Mouse (Mus musculus): ENCODE data around the gene Scrn2.
A peak's percentile ranks its signal among the peaks of the same experiment; 100 is the strongest.

Gene Scrn2

DNA sequence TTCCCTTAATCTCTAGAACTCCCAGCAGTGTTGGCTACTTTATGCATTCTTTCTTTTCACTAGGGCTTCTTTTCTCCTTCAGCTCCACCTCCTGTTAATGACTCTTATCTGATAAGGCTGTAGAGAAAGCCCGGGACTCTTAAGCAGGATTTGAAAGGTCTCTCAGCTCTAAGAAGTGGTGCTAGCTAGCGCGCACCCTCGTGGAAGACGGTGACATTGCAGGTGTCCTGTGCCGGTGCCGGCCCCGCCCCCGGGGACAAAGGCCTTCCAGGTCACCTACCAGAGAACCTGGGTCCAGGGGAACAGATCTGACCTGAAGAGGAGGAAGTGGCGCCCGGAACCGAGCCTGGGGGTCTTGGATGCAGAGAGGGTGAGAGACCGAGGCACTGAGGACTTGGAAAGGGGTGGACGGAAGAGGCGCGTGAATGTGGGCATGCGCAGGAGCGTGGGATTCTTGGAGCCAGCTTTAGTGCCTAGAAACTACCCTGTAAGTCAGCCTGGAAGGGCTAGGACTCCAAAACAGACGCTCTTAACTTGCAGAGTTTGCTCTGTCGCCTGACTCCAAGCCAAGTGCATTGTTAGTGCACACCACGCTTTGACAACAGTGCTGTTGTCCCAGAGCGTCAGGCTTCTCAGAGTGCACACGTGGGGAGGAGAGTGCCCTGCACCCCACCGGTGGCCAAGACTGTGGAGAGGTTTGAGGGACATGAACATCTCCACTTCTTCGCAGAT is at the start of gene Scrn2:
Gene Scrn2 (plus strand): TSS at position 253 of the 732 bp plus-strand sequence.
- peak; percentile 91 for DNase-seq

DNA sequence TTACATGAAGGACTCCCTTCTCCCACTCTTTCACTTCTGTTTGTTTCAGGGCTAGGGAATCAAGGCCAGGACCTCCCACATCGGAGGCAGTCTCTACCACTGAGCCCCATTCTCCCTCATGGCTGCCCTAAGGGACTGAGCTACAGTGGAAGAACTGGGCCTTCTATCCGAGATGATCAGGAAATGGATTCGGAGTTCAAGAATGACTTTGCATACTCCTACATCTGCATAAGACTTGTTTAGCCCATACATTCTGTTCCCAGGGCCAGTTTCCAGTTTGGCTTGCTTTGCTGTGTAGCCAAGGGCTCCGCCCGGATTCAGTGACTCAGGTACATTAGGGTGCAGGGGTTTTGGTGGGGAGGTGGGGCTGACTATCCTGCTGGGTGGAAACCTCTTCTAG is 49.7 kb upstream of the Scrn2 start:
- no peak for DNase-seq

DNA sequence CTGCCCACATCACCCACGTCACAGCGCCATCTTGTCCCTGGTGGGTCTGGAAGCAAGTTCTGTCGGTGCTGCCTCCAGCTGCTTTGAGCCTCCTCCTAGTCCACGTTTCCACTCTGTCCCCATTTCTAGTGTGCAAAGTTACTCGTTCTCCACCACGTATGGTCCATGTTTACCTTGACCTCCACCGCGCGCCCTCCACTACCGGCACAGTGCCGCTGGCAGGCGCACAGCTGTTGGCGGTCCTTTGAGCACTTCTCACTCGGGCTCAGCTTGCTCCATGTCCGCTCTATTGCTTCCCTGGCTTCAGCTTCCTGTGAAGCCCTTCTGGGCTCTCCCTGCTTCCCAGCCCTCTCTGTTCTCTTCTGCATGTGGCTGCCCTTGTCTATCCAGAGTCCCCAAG is 48.3 kb upstream of the Scrn2 start:
- no peak for DNase-seq

DNA sequence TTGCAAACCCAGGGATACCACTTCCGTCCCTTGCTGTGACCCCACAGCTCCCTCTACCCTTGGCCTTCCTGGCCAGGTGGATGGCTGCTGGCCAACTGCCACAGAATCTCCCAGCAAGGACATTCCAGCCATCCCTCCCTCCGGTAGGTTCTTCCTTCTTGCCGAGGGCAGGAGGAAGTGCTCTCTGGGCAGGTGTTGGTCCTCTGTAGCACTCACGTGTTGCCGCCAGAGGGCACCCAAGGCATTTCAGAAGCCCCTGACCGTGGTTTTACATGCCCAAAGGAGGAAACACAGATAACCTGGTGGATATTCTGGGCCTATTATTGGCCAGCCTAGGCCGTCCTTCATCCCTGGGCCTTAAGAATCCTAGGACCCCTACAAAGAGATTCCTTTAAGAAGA is 47.4 kb upstream of the Scrn2 start:
- peak; percentile 89 for DNase-seq

DNA sequence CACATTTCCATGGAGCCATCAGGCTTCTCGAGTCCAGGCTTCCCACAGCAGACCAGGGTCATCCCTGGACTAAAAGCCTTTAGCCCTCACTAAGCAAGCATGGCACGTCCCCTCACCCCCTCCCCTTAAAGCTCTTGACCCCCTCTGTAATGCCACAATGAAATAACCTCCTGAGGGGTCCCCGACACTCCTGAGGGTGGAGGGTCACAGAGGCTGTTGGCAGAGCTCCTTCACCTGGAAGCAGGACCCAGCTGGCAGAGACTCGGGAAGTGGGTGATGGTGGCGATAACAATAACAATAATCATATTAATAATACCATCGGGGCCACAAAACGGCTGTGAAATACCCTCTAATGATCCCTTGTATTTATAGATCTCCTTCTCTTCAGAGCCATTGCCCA is 46.9 kb upstream of the Scrn2 start, which contains the start of gene Sp2:
Gene Sp2 (minus strand): TSS at position 101 of the 400 bp plus-strand sequence.
- DNase-seq, result no peak

DNA sequence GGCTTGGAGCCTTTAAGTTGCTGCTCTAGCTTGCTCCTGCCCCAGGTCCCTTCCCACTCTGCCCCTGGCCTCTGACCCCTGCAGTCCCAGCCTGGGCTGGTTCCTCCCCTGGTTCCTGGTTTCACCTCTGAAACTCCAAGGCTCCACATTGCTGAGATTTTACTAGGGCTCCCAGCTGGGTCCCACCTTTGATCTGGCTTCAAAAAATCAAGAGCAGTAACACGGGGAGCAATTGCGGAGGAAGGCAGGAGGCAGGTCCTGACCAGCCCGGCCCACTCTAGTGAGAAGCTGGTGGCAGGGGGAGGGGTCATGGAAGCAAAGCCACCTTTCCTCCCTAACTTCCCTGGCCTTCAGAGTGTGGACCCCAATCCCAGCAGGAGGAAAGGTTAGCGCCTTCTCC is 44.8 kb upstream of the Scrn2 start:
- no peak for DNase-seq

DNA sequence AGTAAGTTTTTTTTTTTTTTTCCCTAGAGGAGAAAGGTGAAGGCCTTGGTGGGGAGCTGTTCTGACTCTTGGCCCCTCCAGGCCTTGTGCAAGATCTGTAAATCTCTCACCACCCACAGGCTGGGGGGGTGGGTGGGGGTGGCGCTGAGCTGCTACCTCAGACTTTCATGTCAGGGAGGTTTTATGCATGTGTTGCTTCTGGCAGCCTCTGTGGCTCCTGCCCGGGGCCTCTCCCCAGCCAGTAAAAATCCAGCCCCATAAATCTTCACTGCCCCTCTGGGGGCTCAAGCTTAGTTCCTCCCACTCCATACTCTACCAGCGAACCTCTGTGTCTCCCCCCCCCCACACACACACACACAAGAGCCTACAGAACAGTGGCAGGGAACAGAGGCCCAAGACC is 43.3 kb upstream of the Scrn2 start:
- DNase-seq, result no peak

DNA sequence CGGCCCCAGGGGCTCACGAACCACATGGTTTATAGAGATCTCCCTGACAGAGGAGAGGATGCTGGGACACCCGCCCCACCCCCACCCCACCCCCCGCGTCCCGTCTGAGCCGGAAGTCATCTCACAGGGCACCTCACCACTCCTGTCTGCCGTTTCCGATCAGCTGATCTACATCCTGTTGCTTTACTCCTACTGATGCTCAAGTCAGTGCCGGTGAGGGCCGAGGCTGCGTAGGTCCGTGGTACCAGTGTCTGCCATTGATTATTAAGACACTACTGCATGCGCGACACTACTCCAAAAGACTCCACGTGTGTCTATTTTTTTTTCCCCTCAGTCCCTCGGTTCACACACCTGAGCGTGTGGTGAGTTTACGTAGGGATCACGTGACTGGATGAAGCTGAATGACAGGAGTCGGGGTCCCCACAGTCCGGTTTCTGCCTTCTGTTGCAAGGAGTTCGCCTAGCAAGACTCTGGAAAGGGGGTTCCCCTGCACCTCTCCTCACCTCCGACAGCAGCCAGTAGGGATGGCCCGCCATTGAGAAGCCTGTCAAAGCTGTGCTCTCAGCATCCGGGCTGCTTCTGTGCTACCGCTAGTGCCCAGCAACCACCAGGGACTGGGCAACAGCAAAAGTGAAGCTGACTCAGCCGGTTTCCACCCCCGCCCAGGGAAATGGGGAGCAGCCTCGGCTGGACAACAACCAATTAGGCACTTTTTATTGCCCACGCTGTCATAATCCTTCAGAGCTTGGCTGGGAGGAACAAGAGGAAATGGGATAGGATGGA is 41.7 kb upstream of the Scrn2 start:
- DNase-seq, result peak; percentile 60

DNA sequence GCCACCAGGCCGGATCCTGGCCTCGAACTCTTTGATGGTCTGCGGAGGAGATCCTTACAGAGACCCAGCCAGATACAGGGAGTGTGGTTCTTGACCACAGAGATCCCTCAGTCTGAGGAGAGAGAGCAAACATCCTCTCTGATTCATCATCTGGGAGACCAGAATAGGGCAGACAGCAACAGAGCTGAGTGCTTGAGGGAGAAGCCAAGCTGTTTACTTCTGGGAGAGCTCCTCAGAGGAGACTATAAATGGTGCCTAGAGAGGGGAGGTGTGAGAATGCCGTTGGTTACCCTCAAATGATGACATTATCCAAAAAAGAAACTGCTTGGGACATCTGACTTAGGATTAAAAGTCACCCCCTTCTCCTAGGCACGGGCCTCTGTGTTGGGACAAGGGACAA is 38.2 kb upstream of the Scrn2 start:
- DNase-seq, result no peak

DNA sequence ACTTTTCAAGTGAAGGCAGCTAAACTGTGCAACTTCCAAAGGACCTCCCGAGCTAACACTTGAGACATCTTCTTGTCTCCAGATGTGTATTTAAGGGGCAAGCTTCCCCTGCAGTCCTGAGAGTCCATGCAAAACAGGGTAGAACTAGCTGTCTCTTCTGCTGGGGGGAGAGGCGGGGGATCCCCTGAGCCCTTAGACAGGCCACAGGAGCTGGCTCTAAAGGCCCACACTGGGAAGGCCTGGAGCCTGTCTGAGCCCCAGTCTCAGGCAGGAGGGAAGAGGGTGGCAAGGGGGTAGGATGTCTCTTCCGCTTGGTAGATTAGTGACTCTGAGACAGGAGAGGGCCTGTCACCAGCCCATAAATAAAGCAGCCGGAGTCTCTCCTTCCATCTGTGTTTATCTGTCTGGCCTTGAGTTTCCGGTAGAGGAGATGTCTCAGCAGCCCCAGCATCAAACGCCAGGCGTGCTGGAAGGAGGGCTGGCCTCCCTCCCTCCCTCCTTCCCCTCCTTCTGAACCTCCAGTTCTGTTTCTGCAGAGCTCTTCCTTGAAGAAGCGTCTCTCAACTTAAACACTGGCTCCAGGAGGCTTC is 36.9 kb upstream of the Scrn2 start:
- no peak for DNase-seq

DNA sequence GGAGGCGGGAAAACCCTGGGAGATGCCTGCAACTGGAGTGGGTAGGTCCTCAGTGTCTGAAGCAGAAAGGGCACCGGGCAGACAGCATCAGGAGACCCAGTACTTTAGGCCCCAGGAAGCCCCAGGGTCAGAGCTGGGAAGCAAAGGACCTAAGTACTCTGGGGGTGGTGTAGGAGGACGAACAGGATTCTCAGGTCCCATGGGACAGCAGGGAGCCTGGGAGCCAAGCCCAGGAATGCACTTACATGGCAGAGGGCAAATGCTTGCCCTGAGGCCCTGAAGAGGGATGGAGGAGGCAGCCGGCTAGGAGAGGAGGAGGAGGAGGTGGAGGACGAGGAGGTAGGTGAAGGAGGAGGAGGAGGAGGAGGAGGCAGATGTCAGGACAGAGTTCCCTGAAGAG is 34.7 kb upstream of the Scrn2 start:
- no peak for DNase-seq

DNA sequence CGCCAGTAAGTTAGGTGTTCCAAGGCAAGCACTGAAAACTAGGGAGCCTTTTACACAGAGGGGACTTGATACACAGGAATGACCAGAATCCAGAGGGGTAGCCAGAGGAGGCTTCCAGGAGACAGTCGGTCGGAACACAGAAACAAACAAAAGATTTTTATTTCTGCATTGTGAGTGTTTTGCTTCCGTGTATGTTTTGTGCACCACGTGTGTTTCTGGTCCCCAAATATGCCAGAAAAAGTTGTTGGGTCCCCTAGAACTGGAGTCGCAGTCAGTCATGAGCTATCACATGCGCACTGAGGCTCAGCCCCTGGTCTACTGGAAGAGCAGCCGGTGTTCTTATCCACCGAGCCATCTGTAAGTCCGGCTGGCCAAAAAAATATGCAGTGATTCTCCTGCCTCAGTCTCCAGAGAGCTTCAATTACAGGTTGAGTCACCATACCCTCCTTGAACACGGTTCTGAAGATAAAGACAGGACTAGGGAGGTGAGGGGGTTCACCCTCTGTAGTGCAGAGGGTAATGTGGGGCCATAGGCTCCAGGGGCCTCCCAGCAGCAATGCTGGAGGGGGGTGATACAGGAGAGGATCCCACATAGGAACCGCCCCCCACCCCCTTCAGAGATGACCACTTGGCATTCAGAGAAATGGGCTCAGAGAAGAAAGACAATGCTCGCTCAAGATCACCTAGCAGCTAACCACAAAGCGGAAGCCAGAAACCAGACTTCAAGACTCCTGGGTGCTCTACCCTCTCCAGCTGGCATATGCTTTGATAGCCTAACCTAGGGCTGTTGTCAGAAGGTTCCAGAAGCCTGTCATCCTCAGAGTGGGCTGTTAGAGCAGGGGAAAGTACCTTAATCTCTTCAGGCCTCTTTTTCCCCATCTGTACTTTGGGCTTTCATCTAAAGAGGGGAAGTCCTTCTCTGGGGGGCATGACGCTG is 33.6 kb upstream of the Scrn2 start:
- no peak for DNase-seq

DNA sequence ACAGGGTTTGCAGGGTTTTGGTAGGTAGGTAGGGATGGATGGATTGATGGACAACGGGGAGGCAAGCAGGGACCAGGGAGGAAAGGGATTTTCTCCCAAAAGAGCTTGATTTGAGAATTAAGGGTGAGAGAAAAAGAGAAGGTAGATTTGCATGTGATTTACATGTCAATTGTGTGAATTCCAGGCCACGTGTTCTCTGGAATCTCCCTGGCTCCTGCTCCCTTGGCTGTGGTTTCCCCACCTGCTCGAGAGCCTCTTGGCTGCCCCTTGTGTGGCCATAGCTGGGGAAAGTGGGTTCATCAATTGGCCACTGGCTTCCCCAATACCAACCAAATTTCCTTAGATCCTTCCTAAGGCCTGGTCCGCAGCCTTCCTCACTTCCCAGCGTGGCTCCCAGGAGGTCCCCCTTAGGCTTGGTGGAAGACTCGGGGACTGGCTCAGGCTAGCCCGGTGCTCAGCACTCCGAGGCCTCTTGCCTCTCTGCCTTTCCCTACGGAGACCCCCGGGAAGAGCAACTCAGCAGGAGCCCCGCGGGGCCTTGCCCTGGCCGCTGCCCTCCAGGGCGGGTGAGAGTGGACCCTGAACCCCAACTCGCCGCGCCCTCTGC is 32.9 kb upstream of the Scrn2 start:
- no peak for DNase-seq

DNA sequence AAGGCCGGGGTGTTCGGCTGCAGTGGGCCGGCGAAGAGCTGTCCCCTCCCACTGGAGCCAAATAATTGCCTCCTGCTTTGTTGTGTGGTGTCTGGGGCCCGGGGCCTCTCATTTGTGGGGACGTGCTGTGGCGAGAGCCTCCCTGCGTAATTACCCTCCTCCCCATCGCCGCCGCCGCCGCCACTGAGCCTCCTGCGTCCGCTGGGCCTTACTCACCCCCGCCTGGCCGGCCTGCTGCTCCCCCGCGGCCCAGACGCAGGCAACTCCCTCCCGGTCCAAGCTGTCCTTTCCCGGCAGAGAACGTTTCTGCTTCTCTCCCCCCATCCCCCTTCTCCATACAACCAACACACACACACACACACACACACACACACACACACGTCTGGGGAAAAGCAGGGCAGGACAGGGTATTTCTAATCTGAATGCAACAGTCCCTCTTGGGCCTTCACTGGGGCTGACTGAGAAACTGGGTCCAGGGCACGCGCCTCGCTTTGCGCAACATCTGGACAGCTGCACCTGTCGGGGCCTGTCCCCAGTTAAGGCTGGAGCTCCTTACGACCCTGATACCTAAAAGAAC is 32.3 kb upstream of the Scrn2 start:
- peak; percentile 75 for DNase-seq

DNA sequence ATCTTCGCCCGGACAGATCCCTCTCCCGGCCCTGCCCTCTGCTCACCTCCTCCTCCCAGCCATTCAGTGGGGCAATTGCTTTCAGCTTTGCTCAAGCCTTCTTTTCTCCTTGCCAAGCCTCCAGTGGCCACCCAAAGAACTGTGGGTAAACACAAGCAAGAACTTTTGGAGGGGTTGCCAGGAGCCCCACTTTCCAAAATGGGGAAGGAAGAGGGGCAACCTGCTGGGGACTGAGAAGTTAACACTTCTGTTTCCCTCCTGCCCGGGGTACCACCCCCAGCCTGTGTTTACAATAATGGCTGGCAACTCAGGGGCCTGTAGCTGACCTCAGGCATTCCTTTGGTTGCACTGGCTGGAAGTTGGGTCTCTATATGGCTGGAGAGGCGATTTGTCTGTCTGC is 26.6 kb upstream of the Scrn2 start:
- DNase-seq, result no peak

DNA sequence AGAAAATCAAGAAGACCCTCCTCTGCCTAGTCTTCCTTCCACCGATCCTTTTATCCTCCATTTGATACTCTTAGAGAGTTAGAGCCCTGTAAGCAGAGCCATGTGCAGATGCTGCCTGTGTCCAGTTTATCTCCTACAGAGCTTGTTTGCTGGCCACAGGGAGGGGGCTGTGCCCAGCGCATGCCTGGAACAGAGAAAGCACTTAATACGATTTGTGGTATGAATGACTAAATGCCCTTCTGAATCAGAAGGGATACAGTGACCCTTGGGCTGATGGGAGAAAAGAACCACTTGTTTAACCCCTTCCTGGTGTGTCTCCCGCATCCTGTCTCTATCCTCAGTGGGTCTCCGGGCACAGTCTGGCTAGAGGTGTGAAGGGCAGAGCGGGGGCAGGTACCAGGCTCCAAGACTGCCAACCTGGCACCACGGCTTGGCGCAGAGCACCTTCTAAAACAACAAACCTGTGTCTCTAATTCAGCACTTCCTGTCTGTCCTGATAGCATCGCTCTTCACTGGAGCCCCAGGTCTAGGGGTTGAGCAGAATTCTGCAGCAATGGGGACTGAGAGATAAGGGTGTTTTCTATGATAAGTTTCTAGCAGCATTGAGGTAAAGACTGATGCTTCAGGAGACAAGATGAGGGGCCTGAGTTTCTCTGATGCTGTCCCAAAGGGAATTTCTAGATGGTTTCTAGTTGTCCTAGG is 22.5 kb upstream of the Scrn2 start:
- DNase-seq, result no peak

DNA sequence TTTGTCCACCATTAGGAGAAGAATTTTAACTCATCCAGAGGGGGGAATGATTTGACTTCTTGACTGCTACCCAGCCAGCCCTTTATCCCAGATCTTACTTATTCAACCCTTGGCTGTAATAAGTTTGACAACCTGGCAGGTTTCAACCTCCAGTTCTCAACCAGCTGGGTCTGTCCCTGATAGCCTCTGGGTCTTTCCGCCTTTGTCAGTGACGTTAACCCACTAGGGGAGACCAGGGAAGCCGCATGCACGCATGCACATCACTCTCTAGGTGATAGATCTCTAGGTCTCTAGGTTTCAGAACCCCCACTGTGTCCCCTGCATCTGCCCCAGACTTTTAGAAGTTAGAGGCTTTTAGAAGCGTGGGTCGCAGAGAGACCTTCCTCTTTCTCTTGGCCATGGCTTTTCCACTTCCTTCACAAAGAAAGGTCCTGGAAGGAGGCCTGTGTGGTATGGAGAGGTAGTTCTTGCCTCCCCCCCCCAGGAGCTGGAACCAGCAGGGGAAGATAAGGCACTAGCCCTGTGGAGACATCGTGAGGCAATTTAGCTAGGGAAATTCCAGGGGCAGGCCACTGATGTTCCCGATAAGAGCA is 20.4 kb upstream of the Scrn2 start:
- no peak for DNase-seq

DNA sequence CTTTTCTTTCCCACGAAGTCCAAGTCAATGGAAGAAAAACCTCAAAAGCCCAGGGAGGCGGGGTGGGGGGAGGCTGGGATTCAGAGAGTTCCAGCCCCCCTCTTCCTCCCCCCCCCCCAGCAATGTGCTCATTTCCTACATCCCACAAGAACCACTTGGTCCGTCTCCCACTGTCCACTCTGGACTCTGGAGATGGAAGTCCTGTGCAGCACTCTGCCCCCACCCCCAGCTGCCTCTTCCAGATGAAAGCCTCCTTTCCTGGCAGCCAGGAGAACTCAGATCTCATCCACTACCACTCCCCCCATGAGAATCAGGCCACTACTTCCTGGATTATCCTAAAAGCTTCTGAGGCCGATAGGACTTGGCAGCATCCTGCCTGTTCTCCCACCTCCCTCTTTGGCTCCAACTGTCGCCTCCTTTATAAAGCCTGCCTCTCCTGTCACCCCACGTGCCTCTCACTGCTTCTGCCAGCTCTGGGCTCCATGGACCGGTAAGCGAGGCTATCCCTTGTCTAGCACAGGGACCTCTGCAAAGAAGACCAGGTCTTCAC is 16.5 kb upstream of the Scrn2 start, which contains the start of gene Sp6:
Gene Sp6 (plus strand): TSS at position 274 of the 550 bp plus-strand sequence.
- DNase-seq, result no peak

DNA sequence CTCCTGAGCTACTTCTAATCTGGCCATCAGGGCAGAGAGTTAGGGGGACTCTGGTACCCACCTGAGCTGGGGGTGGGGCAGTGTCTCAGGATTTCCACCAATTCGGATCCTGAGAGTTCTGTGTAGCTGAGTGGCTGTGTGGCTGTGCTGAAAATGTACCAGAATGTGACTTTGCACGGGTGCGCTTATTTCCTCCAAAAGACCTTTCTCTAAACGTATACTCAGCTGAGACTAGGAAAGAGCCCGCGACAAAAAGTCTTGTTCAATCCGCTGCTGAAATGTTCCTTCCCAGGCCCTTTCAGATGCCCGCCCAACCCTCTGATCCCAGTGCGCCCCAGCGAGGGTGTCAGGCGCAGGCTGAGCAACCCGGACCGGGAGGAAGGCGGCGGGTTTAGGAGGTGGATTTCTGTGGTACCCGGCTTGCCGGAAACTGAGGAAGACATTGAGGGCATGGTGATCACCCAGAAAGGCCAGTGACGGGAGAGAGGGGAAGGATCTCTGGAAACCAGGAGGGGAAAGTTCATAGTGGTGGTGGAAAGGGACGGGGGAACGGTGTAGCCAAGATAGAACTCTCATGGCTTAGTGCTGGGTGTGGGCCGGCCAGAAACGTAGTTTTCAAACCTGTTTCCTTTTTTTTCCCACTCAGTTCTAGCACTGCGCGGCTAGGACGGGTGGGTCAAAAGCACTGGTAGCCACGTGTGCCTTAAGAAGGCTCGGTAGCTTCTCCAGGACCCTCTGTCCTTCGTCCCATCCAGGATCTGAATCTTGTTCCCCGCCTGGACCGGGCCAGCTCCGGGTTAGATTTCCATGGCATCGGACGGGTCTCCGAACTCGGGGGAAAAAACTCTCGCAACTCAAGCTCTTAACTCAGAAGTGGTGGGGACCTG is 11.8 kb upstream of the Scrn2 start:
- peak; percentile 34 for DNase-seq
